Mouse (Mus musculus) spleen, adult 12 weeks (tissue): ENCODE measurements around the gene Pomgnt1.

Experiments
- DNase-seq: peaks from one replicate; pipeline ENCODE4 v3.0.0; 2022; ENCODE audit warnings: low spot score

Gene Pomgnt1

DNA sequence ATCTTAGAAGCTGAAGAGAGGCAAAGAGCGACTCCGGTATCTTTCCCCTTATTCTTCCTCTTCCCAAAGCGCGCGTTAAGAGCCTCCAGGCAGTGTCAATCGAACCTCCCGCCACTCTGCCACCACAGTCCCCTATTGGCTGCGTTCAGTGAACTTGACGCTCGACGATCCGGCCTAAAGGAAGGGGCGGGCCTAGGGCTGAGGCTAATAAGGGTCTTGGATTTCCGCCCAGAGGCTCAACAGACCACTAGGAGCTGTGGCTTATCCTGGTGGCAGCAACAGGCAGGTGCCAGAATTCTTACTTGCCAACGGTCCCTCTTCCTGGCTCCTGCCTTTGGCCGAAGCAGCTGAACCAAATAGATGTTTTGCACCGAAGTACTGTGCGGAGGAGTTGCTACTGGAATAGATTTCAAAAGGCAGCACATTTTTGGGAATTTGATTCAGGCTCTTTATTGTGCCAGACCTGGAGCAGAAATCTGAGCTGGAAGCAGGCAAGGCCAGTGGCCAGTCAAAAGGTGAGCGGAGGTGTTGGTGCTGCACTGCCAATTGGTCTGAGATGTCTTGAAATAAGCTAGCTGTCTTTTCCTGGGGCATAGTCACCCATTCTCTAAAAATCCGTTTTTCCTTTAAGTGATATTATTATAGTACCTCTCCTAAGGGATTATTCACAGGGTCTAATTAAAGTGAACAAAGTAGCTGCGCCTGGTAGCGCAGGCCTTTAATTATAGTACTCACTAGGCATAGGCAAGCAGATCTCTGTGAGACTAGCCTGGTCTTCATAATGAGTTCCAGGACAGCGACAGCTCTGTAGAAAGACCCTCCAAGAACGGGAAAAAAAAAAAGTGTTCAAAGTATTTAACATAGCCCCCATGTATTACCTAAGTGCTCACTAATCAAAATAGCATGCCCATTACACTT lies at the start of gene Pomgnt1, which contains the start of gene Rad54l:
Pomgnt1 (plus strand) TSS at position 239 of the 918 bp plus-strand sequence.
Rad54l (minus strand) TSS at position 89 of the 918 bp plus-strand sequence.
- DNase-seq = peak; percentile 69

DNA sequence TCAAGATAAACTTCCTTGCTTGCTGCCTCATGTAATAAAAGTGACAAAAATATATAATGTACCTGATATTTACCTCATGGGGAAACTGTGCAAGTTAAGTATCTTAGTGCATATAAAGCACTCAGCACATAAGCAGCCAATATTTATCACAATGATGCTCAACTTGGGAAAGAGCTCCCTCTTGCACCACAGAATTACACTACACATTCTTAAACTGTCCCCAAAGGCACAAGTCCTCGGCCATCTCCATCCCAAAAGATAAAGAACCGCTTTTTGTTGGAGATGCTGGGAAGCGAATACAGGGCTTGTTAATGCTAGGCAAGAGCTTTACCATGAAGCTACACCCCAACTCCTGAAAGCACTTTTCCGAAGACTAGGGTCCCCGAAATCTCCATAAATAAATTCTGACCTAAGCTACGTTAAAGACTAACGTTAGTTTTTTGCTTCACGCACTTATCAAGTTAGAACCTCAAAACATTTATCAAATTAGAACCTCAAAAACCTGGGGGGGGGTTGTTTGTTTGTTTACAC lies 49.4 kb upstream of the Pomgnt1 start:
- no peak for DNase-seq

DNA sequence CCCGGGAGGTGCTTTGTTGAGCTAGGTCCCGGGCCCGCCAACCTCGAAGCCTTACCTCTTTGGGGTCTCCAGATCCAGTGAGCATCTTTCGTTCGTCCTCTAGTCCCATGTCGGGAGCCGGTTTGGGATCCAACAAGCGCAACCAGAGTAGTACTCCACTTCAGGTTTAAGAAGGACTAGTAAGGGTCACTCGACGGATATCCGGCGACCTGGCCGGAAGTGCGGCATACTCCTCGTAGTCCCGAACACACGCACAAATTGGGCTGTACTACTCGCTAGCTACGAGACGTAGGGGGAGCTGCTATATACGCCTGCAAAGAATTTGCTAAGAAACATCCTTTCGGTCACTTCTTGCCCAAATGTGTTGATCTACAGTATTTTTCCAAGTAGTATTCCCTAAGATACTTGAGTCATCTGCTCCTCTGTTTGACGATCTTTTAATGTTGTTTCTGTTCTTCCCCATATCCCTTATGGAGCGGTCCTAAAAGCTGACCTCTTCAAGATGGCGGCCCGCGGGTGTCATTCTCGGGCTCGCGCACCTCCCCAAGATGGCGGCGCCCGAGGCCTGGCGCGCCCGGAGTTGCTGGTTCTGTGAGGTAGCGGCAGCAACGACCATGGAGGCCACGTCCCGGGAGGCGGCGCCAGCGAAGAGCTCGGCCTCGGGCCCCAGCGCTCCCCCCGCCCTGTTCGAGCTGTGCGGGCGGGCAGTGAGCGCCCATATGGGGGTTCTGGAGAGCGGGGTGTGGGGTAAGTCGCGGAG lies 48.6 kb upstream of the Pomgnt1 start, which contains the start of the genes Uqcrh and Lrrc41:
Uqcrh (minus strand) TSS at position 211 of the 760 bp plus-strand sequence.
Lrrc41 (plus strand) TSS at position 409 of the 760 bp plus-strand sequence.
- peak; percentile 88 for DNase-seq

DNA sequence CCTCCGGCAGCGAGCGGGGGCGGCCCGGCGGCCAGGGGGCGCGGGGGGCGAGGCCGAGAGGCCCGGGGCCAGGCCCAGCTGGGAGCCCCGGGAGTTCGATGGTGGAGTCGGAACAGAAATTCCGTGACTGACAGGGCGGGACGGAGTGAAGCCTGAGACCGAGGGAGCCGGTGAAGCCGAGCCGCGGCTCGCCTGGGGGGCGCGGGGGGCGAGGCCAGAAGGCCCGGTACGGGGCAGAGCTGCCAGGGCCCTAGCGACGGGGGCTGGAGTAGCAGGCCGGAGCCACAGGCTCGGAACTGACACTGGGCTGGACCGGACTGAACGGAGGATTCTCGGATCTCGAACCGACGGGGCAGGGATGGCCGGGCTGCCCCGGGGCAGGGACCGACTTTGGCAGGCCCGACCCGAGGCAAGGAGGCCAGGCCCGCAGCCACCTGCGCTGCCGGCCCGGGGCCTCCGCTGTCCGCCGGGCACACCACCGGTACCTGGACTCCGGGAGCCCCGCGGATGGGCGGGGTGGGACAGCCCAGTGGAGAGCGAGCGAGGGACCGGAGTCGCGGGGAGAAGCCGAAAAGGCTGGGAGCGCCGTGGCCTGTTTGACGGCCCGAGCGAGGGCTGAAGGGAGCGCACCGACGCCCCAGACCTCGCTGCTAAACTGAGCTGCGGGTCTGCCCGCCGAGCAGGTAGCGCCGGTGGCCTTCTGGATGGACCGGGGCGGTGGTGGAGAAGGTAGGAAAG lies 47.8 kb upstream of the Pomgnt1 start:
- peak; percentile 72 for DNase-seq

DNA sequence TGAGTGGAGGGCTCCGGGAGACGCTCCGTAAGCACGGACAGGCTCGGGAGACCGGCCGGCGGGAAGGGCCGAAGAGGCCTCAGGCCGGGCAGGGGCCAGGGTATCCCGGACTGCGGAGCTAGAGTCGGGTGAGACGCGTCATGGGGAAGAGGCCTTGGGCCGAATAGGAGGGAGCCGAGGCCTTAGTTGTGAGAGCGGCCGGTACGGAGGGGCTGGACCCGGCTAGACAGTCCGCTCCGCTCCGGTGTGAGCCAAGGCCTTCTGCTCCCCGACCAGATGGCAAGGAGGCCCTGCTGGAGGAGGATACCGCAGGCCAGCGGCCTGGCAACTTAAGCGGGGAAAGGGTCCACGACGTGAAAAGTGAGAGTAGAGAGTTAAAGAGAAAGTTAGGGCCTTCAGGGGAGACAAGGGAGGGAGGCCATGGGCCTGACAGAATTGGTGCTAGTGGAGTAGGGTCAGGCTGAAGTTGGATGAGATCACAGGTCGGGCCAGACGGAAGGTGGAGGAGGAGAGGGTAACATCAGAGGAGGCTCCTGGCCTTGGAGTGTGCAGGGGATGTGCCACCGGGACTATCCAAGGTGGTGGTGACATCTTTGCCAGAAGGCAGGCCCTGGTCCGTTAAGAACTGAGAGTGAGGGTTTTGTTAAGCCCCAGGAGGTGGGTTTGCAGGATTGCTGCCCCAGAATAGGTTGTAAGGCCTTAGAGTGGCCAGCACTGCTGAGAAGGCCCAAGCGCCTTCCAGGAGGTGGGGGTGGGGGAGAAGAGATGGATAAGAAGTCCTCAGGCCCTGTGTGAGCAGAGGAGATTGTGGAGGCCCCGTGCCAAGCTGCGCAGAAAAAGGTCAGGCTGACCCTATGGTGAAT lies 47.0 kb upstream of the Pomgnt1 start:
- no peak for DNase-seq

DNA sequence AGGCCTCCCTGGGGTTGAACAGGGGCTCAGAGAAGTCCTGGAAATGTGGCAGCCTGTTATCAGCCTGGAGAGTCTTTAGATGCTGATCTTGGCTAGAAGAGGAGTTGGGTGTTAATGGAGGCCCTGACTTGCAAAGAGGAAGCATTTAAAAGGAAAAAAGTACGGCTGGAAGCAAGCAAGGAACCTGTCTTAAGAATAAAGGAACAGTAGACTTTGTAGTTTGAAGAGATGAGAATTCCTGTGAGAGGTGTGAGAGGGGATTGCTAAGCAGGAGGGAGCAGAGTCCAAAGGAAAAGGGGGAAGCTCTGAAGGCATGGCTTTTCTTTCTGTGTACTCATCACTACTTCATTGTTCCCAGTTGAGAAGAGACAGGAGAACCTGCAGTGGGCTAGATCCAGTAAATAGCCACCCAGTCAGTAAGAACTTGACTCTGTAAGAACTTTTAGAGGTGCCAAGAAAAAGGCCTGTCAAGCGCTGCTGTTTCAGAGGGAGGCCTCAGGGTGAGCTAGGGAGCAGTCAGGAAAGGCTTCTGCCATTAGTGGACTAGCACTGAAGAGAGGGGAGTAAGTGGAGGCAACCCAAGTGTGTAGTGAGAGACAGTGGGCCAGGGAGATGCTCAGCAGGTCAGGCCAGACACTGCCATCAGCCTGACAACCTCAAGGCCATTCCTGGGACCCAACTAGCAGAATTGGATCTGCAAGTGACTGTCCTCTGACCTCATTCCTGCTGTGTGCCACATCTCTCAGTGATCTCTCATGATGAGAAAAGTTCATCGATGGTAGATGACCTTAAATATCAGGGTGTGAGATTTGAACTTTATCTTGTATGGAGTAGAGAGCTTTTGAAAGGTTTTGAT lies 46.2 kb upstream of the Pomgnt1 start:
- no peak for DNase-seq

DNA sequence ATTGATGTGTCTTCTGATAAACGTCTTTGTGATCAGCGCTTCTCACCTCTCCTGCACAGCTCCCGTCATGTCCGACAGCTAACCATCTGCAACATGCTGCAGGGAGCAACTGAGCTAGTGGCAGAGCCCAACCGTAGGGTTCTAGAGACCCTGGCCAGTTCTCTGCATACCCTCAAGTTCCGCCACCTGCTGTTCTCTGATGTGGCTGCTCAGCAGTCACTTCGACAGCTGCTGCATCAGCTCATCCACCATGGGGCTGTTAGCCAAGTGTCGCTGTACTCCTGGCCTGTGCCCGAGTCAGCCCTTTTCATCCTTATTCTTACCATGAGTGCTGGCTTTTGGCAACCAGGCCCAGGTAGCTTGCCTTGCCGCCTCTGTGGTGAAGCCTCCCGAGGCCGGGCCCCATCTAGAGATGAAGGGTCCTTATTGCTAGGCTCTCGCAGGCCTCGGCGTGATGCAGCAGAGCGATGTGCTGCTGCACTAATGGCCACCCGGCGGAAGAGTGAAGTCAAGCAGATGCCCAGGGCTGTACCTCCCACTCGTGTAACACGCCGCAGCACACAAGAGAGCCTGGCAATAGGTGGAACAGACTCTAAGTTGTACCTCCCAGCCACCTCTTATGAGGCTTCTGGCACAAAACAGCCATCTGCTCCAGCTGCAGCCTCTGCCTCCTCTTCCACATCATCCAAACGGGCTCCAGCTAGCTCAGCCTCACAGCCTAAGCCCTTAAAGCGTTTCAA lies 35.0 kb upstream of the Pomgnt1 start:
- no peak for DNase-seq

DNA sequence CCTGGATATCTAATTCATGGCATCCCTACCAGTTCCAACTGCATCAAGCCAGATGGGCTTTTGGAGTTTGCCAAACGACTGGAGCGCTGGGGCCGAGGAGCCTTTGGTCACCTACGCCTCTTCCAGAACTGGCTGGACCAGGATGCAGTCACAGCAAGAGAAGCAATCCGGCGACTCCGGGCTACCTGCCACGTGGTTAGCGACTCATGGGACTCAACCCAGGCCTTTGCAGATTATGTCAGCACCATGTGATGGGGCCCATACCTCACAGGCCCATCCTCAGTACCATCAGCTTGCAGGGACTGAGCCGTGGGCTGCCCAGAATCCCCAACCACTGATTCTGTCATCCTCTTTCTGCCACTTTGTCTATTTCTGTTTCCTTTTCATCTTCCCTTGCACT lies 27.3 kb upstream of the Pomgnt1 start:
- no peak for DNase-seq

DNA sequence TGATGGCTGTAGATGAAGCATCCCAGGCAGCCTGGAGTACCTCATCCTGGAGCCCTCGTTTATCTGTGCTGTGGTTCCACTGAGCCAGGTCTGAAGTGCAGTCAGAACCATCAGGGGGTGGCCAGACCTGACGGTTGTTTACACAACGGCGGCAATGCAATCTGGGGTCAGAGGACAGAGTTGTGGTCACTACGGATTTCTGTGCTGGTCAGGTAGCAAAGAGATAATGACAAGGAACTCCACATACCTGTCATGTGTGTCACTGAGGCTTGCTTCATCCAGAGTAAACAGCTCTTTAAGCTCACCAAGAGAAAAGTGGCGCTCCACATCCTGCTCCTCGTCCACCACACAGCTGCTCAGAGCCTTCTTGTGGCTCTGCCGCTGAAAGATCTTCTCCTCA lies 26.4 kb upstream of the Pomgnt1 start:
- no peak for DNase-seq

DNA sequence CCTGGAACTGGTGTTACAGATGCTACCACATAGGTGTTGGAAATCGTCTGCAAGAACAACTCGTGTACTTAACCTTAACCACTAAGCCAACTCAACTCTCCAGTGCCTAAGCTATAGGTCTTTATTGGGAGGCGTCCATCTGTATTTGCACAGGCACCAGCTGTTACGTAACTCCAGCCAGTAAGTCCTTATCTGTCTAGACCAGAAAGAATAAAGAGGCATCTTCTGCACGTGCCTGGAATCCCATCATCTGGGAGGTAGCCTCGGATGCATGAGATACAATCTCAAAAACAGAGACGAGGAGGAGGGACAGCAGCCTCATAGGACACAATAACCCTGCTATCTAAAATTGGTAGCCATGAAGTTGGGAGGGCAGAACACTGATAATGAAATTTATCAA lies 22.7 kb upstream of the Pomgnt1 start:
- DNase-seq = no peak

DNA sequence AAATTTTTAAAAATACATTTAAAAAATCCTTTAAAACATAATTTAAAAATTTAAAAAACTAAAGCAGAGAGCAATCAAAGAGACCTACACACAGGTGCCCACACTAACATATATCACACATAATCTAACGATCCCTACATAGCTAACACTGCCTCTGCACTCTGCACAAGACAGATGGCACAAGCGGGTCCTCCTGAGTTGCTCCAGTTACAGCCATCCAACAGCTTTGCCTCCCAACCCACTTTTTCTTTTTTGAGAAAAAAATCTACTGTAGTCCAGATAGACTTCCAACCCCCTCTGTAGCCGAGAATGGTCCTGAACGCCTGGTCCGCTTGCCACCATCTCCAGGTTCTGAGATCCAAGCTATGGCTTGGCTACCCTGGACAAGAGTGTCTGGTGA lies 18.4 kb upstream of the Pomgnt1 start:
- no peak for DNase-seq

DNA sequence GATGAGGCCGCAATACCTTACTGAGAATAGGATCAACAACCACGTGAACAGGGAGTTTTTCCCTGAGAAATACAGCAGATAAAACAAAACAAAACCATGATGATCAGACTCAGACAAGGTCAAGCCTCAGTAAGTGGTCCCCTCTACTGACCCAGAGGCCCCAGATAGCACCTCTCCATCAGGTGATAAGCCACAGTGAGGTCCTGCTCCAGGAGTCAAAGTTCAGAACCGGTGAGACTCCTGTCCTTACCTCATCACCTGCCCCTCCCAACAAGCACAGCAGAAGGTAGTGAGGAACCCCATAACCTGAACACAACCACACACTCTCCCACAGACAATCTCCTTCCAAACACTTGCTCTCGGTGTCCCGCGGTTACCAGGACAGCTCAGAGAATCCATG lies 12.9 kb upstream of the Pomgnt1 start:
- no peak for DNase-seq

DNA sequence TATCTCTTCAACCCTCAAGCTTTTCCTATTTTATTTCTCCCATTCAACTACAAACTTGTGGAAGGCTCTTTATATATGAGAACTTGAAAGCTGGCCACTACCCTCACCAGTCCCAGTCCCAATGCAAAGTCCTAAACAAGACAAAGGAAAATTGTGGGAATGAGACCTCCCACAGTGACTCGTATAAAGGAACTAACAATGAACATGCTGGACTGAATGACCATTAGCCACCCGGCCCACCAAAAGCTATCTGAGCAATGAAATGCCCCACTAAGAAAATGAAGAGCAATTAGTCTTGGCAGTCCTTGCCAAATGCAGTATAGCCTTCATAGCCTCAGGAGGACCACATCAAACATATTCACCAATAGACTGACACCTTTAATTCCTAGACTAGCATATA lies 12.2 kb upstream of the Pomgnt1 start:
- no peak for DNase-seq

DNA sequence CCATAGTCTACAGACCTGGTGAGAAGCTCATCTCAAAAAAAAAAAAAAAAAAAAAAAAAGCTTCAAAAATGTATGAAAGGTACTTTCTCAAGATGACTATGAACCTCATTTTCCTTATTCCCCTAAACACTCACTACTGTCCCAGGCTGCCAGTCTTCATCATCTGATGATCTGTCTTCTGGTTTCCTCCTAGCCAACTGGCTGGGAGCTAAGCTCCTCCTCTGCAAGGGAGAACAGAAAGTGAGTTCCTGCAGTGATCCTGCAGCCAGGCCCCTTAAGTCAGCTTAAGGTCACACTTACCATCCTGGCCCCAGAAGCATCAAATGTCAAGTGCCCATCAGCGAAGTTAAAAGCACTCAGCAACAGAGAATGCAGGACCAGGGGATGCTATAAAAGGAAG lies 878 bp upstream of the Pomgnt1 start:
- DNase-seq = no peak

DNA sequence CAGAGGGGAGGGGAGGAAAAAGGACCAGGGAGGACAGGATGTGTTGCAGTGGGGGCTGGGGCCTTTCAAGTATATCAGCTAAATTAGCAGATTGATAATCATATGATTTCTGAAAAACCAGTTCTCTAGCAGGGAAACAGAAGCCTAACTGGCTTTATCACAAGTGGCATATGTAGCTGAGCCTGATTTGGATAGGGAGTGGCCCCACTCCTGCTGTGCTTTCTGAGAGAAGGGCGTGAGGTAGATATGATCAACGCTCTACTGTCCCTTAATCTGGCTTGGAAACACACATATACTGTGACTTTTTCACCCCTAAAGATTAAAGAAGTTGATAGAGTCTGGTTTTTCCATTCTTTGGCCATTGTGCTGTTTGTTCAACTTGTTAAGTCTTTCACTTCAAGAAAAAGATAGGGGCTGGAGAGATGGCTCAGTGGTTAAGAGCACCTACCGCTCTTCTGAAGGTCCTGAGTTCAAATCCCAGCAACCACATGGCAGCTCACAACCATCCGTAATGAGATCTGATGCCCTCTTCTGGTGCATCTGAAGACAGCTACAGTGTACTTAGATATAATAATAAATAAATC lies 2.3 kb downstream of the Pomgnt1 start:
- no peak for DNase-seq

DNA sequence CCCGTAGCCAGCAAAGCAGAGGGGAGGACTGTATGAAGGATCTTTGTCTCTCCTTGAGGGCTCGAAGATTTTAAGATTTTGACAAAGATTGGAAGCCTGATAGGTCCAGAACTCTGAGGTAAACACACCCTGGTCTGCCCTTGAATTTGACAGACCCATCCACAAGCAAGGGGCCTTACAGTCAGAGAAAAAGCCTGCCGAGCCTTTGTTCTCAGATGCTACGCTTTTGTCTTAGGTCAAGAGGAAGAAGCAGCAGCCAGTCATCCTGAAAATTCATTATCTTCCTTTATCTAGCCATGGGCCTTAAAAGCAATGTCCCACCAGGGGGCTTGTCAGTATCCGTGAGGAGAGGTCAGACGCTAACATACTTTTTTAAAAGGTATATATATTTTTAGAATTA lies 4.3 kb downstream of the Pomgnt1 start:
- DNase-seq = no peak

DNA sequence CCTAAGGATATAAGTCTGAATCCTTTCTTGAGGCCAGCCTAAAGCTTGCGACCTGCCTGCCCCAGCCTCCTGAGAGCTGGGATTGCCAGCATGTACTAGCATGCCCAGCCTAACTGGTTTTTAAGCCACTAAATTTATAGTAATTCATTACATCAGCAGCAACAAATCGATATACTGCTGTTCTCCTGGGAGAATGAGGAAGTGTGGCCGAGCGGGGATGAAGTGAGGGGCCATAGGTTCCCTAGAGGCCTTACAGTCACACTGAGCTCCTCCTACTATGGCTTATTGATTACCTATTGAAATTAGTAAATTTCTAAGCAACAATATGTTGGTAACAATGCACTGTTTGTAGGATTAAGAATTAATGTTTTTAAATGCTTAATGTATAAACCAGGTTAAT lies 9.5 kb downstream of the Pomgnt1 start:
- no peak for DNase-seq

DNA sequence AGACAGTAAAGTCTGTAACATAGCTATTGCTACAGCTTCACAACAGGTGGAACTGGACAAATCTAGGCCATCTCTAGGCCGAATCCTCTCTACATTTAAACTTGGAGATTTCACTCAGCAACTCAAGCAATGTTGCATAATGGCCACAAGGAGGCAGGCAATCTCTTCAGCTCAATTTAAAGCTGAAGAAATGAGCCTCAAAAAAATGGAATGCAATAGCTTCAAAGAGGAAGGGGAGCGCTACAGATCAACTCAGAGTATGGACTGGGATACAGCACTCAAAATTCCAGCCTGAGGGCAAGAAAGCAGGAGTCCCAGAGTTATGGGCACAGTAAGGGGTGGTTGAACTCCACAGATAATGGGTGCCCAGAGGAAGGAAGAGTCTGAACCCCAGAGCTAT lies 11.3 kb downstream of the Pomgnt1 start:
- no peak for DNase-seq

DNA sequence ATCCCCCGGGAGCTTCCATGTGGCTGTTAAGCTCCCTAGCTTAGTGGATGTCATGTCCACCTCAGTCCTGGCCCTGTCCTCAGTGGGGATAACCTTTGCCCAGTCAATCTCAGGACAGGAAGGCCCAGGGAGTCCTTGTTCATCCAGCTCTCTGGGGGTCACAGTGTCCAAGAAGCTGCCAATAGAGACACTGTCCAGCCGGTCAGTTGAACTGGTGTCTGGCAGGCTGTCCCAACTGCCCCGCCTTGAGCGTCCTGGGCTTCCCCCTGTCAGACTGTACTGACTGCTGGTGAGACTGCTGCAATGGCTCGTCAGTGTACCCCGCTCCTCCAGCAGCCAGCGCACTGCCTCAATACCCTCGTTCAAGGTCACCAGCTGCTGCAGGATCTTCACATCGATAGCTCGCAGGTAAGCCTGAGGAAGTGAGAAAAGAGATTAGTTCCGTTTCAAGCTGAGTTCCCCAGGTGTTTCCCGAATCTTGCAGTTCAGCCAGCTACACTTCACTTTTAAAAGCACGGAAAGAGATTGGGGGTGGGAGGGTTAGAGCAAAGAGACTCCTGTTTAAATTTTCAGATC lies 13.9 kb downstream of the Pomgnt1 start:
- DNase-seq = no peak
